In the genomic region with DNA sequence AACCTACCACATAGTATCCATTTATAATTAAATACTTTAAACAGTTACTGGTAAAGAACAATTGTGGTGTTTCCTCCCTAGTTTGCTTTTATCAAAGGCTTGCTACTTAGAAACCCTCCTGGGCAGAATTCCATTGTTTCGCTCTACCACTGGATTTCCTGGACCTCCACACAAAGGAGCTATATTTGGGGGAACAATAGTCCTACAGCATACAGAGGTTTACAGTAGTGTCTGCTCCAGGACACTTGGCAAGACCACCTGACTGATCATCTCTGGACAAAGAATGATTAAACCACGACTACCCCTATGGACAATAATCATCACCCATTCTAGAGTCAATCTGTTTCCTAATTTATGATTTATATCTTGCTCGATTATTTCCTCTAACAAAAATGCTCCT, we compare ENCODE assay signal across 25 mouse cellular contexts. TPM values are rescaled to one million over a fixed set of nuclear protein-coding genes. Genes with fewer than 3 reads are reported as not detected.
DNase-seq lines count a peak whose midpoint lies in the region; ATAC-seq and TF ChIP-seq lines count a peak whose summit lies in the region.
"Had no signal": no experiment of that assay in that cellular context is flagged by ENCODE, and none has a peak within 500 bp of the region (broad histone marks: within the 10 kb centered on the region; RNA-seq: fewer than 3 reads in every experiment).

No protein-coding gene starts in this region.

- no peak overlapping the region for H3K4me3 ChIP-seq in intestine, embryonic 14.5 days (ENCODE audit: low read depth, low read length)
- H3K4me3 ChIP-seq in intestine, embryonic 16.5 days (ENCODE audit: low read length), result no peak overlapping the region
- no peak overlapping the region for H3K4me3 ChIP-seq in lung, embryonic 14.5 days (ENCODE audit: low read depth, low read length)
- no peak overlapping the region for H3K4me3 ChIP-seq in lung, postnatal 0 days (ENCODE audit: low read depth, low read length)
- H3K4me3 ChIP-seq: embryonic facial prominence, embryonic 10.5 days; embryonic facial prominence, embryonic 12.5 days; forebrain, embryonic 13.5 days had no signal

- TF ChIP-seq CTCF in lung, embryonic 14.5 days (IDR thresholded peaks at IDR 0.05; ENCODE audit: low read depth), result no peak
- TF ChIP-seq CTCF in lung, postnatal 0 days (IDR thresholded peaks at IDR 0.05), result no peak

- H3K9ac ChIP-seq in intestine, embryonic 14.5 days (ENCODE audit: low read length), result no peak overlapping the region
- H3K9ac ChIP-seq in intestine, embryonic 16.5 days (ENCODE audit: low read depth, low read length), result no peak overlapping the region
- H3K9ac ChIP-seq in lung, embryonic 14.5 days, result no peak overlapping the region
- H3K9ac ChIP-seq in lung, postnatal 0 days (replicated peaks; ENCODE audit: low read depth), result no peak overlapping the region
- H3K9ac ChIP-seq: embryonic facial prominence, embryonic 12.5 days; forebrain, embryonic 13.5 days had no signal

- TF ChIP-seq EP300 in lung, postnatal 0 days (IDR thresholded peaks at IDR 0.05), result no peak

- no peak for ATAC-seq in intestine, embryonic 14.5 days (replicated peaks; ENCODE audit: low FRiP score, low TSS enrichment, low read depth)
- no peak for ATAC-seq in intestine, embryonic 16.5 days
- ATAC-seq in lung, embryonic 14.5 days (ENCODE audit: insufficient read depth), result peak; percentile 37; the same call in 1 of the 2 replicates
- no peak for ATAC-seq in lung, postnatal 0 days
- ATAC-seq: activated CD4-positive, CD25-positive, alpha-beta regulatory T cell, adult 4 months; CD4-positive, CD25-positive, alpha-beta regulatory T cell, adult 4 months; forebrain, embryonic 13.5 days; Patski had no signal

- H3K27me3 ChIP-seq in intestine, embryonic 14.5 days (replicated peaks; ENCODE audit: control insufficient read depth, insufficient read depth, low read length), result no peaks in the 10 kb centered on the region
- no peaks in the 10 kb centered on the region for H3K27me3 ChIP-seq in intestine, embryonic 16.5 days (replicated peaks; ENCODE audit: control insufficient read depth, insufficient read depth, low read length)
- H3K27me3 ChIP-seq in lung, embryonic 14.5 days (ENCODE audit: insufficient read depth, low read length), result no peaks in the 10 kb centered on the region
- H3K27me3 ChIP-seq in lung, postnatal 0 days (replicated peaks; ENCODE audit: insufficient read depth, low read length), result no peaks in the 10 kb centered on the region
- H3K27me3 ChIP-seq: CH12.LX; embryonic facial prominence, embryonic 12.5 days; forebrain, embryonic 13.5 days; Patski had no signal

- peak; percentile 87 for DNase-seq in heart, adult 11 months
- no peak for DNase-seq in heart, postnatal 14 days
- DNase-seq in intestine, embryonic 14.5 days (ENCODE audit: low spot score), result peak; percentile 24
- peak; percentile 36 for DNase-seq in lung, embryonic 14.5 days
- DNase-seq in lung, postnatal 25 days (ENCODE audit: low spot score), result no peak
- DNase-seq in lung, postnatal 0 days (ENCODE audit: low spot score), result peak; percentile 27
- no peak for DNase-seq in lung, postnatal 4 days
- DNase-seq: adrenal gland, adult 8-10 months; adrenal gland, postnatal 14 days; adrenal gland, postnatal 36 days; B cell, adult 2 months; cerebellum, adult 11-12 months; cerebellum, adult 2 months; cerebellum, adult 9-10 months; cerebellum, postnatal 10 days; cerebellum, postnatal 25 days had no signal

- intact Hi-C loops in heart, postnatal 14 days (cut with DNase I), result no loop called here

- no peak overlapping the region for H3K27ac ChIP-seq in intestine, embryonic 14.5 days (ENCODE audit: low read depth)
- no peak overlapping the region for H3K27ac ChIP-seq in intestine, embryonic 16.5 days (ENCODE audit: low read length)
- H3K27ac ChIP-seq in lung, embryonic 14.5 days (ENCODE audit: low read depth), result no peak overlapping the region
- no peak overlapping the region for H3K27ac ChIP-seq in lung, postnatal 0 days (ENCODE audit: low read length)
- H3K27ac ChIP-seq: embryonic facial prominence, embryonic 10.5 days; embryonic facial prominence, embryonic 12.5 days; forebrain, embryonic 13.5 days had no signal

- no peaks in the 10 kb centered on the region for H3K9me3 ChIP-seq in intestine, embryonic 14.5 days (ENCODE audit: control insufficient read depth, low read length)
- no peaks in the 10 kb centered on the region for H3K9me3 ChIP-seq in intestine, embryonic 16.5 days (ENCODE audit: control insufficient read depth, low read length)
- no peaks in the 10 kb centered on the region for H3K9me3 ChIP-seq in lung, embryonic 14.5 days (ENCODE audit: low read depth, low read length)
- no peaks in the 10 kb centered on the region for H3K9me3 ChIP-seq in lung, postnatal 0 days (ENCODE audit: low read length)
- H3K9me3 ChIP-seq: embryonic facial prominence, embryonic 10.5 days; forebrain, embryonic 13.5 days; G1E had no signal

- peaks cover 11% of the 10 kb centered on the region; the same call in 1 of the 2 replicates for H3K4me1 ChIP-seq in intestine, embryonic 14.5 days (replicated peaks; ENCODE audit: control insufficient read depth, insufficient read depth, low read length)
- H3K4me1 ChIP-seq in intestine, embryonic 16.5 days (ENCODE audit: control insufficient read depth, insufficient read depth, low read length), result peaks cover 3% of the 10 kb centered on the region; the same call in 1 of the 2 replicates
- peaks cover 11% of the 10 kb centered on the region; the same call in 1 of the 2 replicates for H3K4me1 ChIP-seq in lung, embryonic 14.5 days (ENCODE audit: insufficient read depth)
- no peaks in the 10 kb centered on the region; the same call in 1 of the 2 replicates for H3K4me1 ChIP-seq in lung, postnatal 0 days (ENCODE audit: insufficient read depth, low read depth, low read length)
- H3K4me1 ChIP-seq: embryonic facial prominence, embryonic 12.5 days; forebrain, embryonic 13.5 days had no signal

- 76% methylated on average over 3 of the region's 3 CpGs for WGBS in intestine, embryonic 14.5 days
- WGBS in intestine, embryonic 16.5 days, result 81% methylated on average over 3 of the region's 3 CpGs
- 72% methylated on average over 3 of the region's 3 CpGs for WGBS in lung, embryonic 14.5 days
- WGBS in lung, postnatal 0 days, result 66% methylated on average over 3 of the region's 3 CpGs

- no peaks in the 10 kb centered on the region for H3K36me3 ChIP-seq in intestine, embryonic 14.5 days (ENCODE audit: control insufficient read depth, insufficient read depth, low read length)
- no peaks in the 10 kb centered on the region for H3K36me3 ChIP-seq in intestine, embryonic 16.5 days (ENCODE audit: control insufficient read depth, insufficient read depth, low read length)
- no peaks in the 10 kb centered on the region for H3K36me3 ChIP-seq in lung, embryonic 14.5 days (ENCODE audit: insufficient read depth)
- no peaks in the 10 kb centered on the region for H3K36me3 ChIP-seq in lung, postnatal 0 days (ENCODE audit: insufficient read depth, low read length)
- H3K36me3 ChIP-seq: embryonic facial prominence, embryonic 10.5 days; embryonic facial prominence, embryonic 12.5 days; G1E had no signal

- H3K4me2 ChIP-seq in intestine, embryonic 14.5 days (ENCODE audit: low read length), result no peak overlapping the region
- H3K4me2 ChIP-seq in intestine, embryonic 16.5 days (ENCODE audit: low read depth, low read length), result no peak overlapping the region
- H3K4me2 ChIP-seq in lung, embryonic 14.5 days, result no peak overlapping the region
- no peak overlapping the region for H3K4me2 ChIP-seq in lung, postnatal 0 days (replicated peaks; ENCODE audit: low read depth, low read length)
- H3K4me2 ChIP-seq: embryonic facial prominence, embryonic 12.5 days; forebrain, embryonic 13.5 days had no signal

RNA-seq across cellular contexts. Expression of a gene that starts 34.4 kb away (rescaled TPM):
- total RNA-seq in heart, postnatal 14 days (2021), result 10 to 100 TPM; 23.0 to 23.3 TPM
- polyA plus RNA-seq in intestine, embryonic 14.5 days (2014; fragmentation: Nextera tagmentation; extraction: Ambion mirVana), result 13.0 and 15.3 TPM in 2 replicates
- polyA plus RNA-seq in intestine, embryonic 16.5 days (2015; fragmentation: Nextera tagmentation; extraction: Ambion mirVana), result 9.7 and 10.7 TPM in 2 replicates
- polyA plus RNA-seq in lung, embryonic 14.5 days (2014; fragmentation: Nextera tagmentation; extraction: Ambion mirVana), result 14.4 and 14.5 TPM in 2 replicates
- polyA plus RNA-seq in lung, postnatal 0 days (2015; fragmentation: Nextera tagmentation; extraction: Ambion mirVana), result 19.1 and 20.8 TPM in 2 replicates
- polyA plus RNA-seq: activated CD4-positive, CD25-positive, alpha-beta regulatory T cell, adult 4 months; CD4-positive, CD25-positive, alpha-beta regulatory T cell, adult 4 months; G1E had no signal

Comparison
In these comparisons a context has a peak if more than half of its experiments do, and no peak if none do; other contexts are left out.
1. DNase-seq: peak in heart, adult 11 months (single experiment), intestine, embryonic 14.5 days (single experiment), lung, embryonic 14.5 days (single experiment) and lung, postnatal 0 days (single experiment); none in heart, postnatal 14 days (0 of 2), lung, postnatal 25 days (single experiment) and lung, postnatal 4 days (0 of 2).